Mouse (Mus musculus) liver, postnatal 0 days (tissue): ENCODE results near the gene Pm20d2. TPM values are rescaled to one million over a fixed set of nuclear protein-coding genes. Genes with fewer than 3 reads are reported as not detected.

Experiments used
- ATAC-seq: fragments of 200-750 bp; cut with Nextera tagmentation; 2 replicates; pipeline ENCODE4 v1.8.0; 2017; ENCODE audit warnings: mild to moderate bottlenecking, moderate library complexity
- DNase-seq: peaks from one replicate; pipeline ENCODE4 v3.0.0-alpha.2; 2016
- H3K27ac ChIP-seq: fragments of 300-500 bp; sonication (generic); 2 replicates; pipeline ENCODE4 v1.5.1; 2014; ENCODE audit warnings: antibody characterized with exemption, moderate library complexity, mild to moderate bottlenecking, low read depth
- H3K27me3 ChIP-seq: fragments of 300-500 bp; sonication (generic); 2 replicates; pipeline ENCODE4 v1.6.1; 2014; ENCODE audit warnings: low read length, control low read depth, mixed read lengths; ENCODE audit not compliant: insufficient read depth
- H3K36me3 ChIP-seq: fragments of 300-500 bp; sonication (generic); replicated peaks from 2 replicates; pipeline ENCODE4 v1.6.1; 2014; ENCODE audit warnings: mild to moderate bottlenecking, control low read depth, low read length, moderate library complexity, mixed read lengths; ENCODE audit not compliant: insufficient read depth
- H3K4me1 ChIP-seq: fragments of 300-500 bp; sonication (generic); 2 replicates; pipeline ENCODE4 v1.6.1; 2014; ENCODE audit warnings: antibody characterized with exemption, mild to moderate bottlenecking, control low read depth; ENCODE audit not compliant: insufficient read depth
- H3K4me2 ChIP-seq: fragments of 300-500 bp; sonication (generic); 2 replicates; pipeline ENCODE4 v1.6.1; 2014; ENCODE audit warnings: low read depth, mild to moderate bottlenecking, low read length, moderate library complexity, mixed read lengths
- H3K4me3 ChIP-seq: fragments of 300-500 bp; sonication (generic); 2 replicates; pipeline ENCODE4 v1.5.1; 2014; ENCODE audit warnings: low read depth, low read length
- H3K9ac ChIP-seq: fragments of 300-500 bp; sonication (generic); replicated peaks from 2 replicates; pipeline ENCODE4 v1.6.1; 2014; ENCODE audit warnings: mild to moderate bottlenecking, moderate library complexity
- H3K9me3 ChIP-seq: fragments of 300-500 bp; sonication (generic); 2 replicates; pipeline ENCODE4 v1.6.1; 2016; ENCODE audit warnings: mild to moderate bottlenecking, control low read depth, low read length, mixed read lengths
- CTCF ChIP-seq: sonication (generic); IDR thresholded peaks from 2 replicates; pipeline ENCODE4 v1.5.1; 2016; ENCODE audit warnings: antibody characterized with exemption, low read depth
- EP300 ChIP-seq: IDR thresholded peaks from 2 replicates; pipeline ENCODE4 v1.6.1; 2016; ENCODE audit warnings: antibody characterized with exemption, low read depth, mild to moderate bottlenecking
- WGBS: fragments of 180-500 bp; shearing (Covaris S2); extraction: QIAGEN DNeasy Blood & Tissue Kit; methylation state at CpG from one replicate; pipeline ENCODE4 v1.1.7; 2014; ENCODE audit not compliant: insufficient replicate concordance; 5-methylcytosine and 5-hydroxymethylcytosine counted together
- polyA plus RNA-seq: library from polyadenylated mRNA; unstranded; fragments of >200 nt; fragmentation: Nextera tagmentation; extraction: Ambion mirVana; gene quantifications from 2 replicates; pipeline ENCODE4 v1.2.1, GENCODE M21; 2015

Pm20d2 gene
- polyA plus RNA-seq, 1 experiment from 2014 or later, result 0.14 TPM

- Histone ChIP-seq H3K4me2 (peak within 1 kb of the TSS; percentile 82), H3K27ac (no peak within 1 kb of the TSS), H3K9ac (peak within 1 kb of the TSS; percentile 18; the same call in 1 of the 2 replicates), H3K36me3 (no peaks in the 10 kb centered on the region), H3K9me3 (no peaks in the 10 kb centered on the region; the same call in 1 of the 2 replicates), H3K27me3 (peaks cover 3% of the 10 kb centered on the region; the same call in 1 of the 2 replicates), H3K4me1 (peaks cover 8% of the 10 kb centered on the region), H3K4me3 (peak within 1 kb of the TSS; percentile 40)
- ATAC-seq (no peak), DNase-seq (no peak)
- 3% methylated on average over 56 of the region's 65 CpGs for WGBS
- TF ChIP-seq EP300, result no peak
- TF ChIP-seq CTCF, result peak; percentile 21; the same call in 1 of the 2 replicates
Measured at GRCm38 (mm10) chr4:33208881-33209841, 19.6 kb upstream of the Pm20d2 start, which contains the start of gene Srsf12. Srsf12 (plus strand) TSS chr4:33208991.

DNA sequence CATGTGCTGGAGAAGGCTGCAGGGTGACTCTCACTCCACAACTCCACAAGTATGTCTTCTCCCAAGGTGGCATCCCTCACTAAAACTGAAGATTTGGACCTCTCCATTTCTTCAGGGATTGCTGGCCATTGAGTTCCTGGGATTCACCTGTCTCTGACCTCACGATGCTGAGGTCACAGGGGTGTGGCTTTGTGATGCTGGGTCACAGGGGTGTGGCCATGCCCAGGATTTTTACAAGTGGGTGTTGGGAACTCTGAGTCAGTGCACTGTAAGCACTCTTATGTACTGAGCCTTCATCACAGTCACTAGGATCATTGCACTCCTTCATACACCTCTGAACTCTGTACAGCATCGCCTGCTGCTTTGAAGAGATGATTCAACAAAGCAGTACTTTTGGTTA lies 18.0 kb upstream of the Pm20d2 start:
- Histone ChIP-seq H3K4me2 (no peak overlapping the region), H3K27ac (no peak overlapping the region), H3K9me3 (no peaks in the 10 kb centered on the region; the same call in 1 of the 2 replicates), H3K4me3 (no peak overlapping the region), H3K4me1 (peaks cover 8% of the 10 kb centered on the region), H3K27me3 (peaks cover 3% of the 10 kb centered on the region; the same call in 1 of the 2 replicates), H3K36me3 (no peaks in the 10 kb centered on the region), H3K9ac (no peak overlapping the region)
- ATAC-seq (no peak), DNase-seq (no peak)
- 72% methylated on average over 2 of the region's 2 CpGs for WGBS
- TF ChIP-seq CTCF, result no peak
- no peak for TF ChIP-seq EP300

GRCm38 (mm10) chr4:33204682-33205081 lies 15.1 kb upstream of the Pm20d2 start:
- ATAC-seq (peak; percentile 58; the same call in 1 of the 2 replicates), DNase-seq (peak; percentile 66)
- Histone ChIP-seq H3K9me3 (no peaks in the 10 kb centered on the region), H3K9ac (no peak overlapping the region), H3K4me1 (peaks cover 8% of the 10 kb centered on the region), H3K27ac (no peak overlapping the region), H3K27me3 (peaks cover 3% of the 10 kb centered on the region; the same call in 1 of the 2 replicates), H3K36me3 (no peaks in the 10 kb centered on the region), H3K4me2 (no peak overlapping the region), H3K4me3 (no peak overlapping the region)
- TF ChIP-seq EP300 (no peak), CTCF (peak; percentile 84)
- WGBS, result 8% methylated on average over 4 of the region's 4 CpGs

DNA sequence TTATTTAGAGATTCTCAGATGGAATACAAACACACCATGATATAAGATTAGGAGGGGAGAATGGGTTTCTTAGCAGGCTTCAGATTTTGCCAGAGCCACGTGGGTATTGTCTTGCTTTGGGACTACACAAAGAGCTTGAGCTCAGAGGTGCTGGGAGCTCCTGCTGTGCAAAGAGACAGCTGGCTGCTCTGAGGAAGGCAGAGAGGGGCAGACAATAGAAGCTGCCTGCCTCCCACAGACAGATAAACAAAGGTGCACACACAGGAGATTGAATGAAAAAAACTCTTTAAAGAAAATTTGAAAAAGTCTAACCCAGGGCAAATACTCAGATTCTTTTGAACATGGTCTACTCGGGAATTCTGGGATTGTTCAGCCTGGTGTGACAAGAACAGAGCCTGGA lies 8.6 kb upstream of the Pm20d2 start:
- Histone ChIP-seq H3K4me2 (no peak overlapping the region), H3K9ac (no peak overlapping the region), H3K9me3 (no peaks in the 10 kb centered on the region), H3K36me3 (no peaks in the 10 kb centered on the region), H3K4me1 (no peaks in the 10 kb centered on the region), H3K4me3 (no peak overlapping the region), H3K27ac (no peak overlapping the region), H3K27me3 (no peaks in the 10 kb centered on the region)
- DNase-seq (no peak), ATAC-seq (no peak)
- 24% methylated on average over 2 of the region's 2 CpGs for WGBS
- TF ChIP-seq EP300 (no peak), CTCF (no peak)

DNA sequence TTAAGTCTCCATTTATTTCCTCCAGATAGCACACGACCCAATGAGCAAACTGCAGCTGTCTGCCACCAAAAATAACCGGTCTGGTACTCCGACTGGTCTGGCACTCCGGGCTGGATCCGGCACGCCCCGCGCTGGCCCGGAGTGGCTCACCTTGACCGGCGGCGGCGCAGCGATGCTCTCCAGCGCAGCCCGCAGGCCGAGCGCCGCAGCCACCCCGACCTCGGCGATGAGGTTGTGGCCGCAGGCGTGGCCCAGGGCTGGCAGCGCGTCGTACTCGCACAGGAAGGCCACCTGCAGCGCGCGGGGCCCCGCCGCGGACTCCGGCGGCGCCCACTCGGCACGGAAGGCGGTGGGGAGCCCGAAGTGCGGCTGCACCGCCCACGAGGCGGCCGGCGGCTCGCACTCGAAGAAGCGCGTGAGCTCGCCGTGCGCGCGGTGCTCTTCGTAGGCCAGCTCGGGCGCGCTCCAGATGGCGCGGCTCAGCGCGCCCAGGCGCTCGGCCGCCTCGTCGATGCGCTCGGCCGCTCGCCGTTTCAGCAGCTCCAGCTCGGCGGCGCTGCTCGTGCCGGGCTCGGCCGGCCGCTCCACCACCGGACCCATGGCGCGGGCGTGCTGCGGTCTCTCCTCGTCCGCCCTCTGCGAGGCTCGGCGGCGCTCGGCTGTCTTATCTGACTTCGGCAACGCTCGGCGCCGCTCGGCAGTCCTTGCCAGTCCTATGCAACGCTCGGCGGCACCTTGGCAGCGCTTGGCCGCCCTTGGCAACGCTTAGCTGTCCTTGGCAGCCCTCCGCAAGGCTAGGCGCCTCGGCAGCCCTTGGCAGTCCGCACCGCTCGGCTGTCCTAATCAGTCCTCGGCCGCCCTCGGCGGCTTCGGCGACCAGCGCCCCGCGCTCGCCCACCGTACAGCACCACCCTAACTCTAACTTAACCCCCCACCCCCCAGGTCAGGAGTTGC lies 479 bp downstream of the Pm20d2 start:
- H3K36me3 ChIP-seq, result no peaks in the 10 kb centered on the region
- H3K4me1 ChIP-seq, result 0 out of 2 replicates have a peak, but pooled peaks cover 3% of the 10 kb centered on the region
- peak; percentile 70 for DNase-seq
- ATAC-seq, result peak; percentile 93
- WGBS, result under 1% methylated on average over 98 of the region's 123 CpGs
- no peaks in the 10 kb centered on the region for H3K9me3 ChIP-seq
- no peak overlapping the region for H3K27ac ChIP-seq
- peaks cover 11% of the 10 kb centered on the region for H3K27me3 ChIP-seq
- TF ChIP-seq EP300 (no peak), CTCF (peak; percentile 29; the same call in 1 of the 2 replicates)
- peak overlapping the region; percentile 56 for H3K4me3 ChIP-seq
- peak overlapping the region; percentile 90 for H3K4me2 ChIP-seq
- peak overlapping the region; percentile 30 for H3K9ac ChIP-seq
